Mouse (Mus musculus) induced T-regulatory cell, adult 2 months (primary cell): ENCODE data around the gene Olfr330.
"Not testable (repeated sequence)": the region's sequence is repeated elsewhere in the genome, so short reads cannot be mapped to it uniquely, and the experiment has no call there.

Experiments used
- DNase-seq: peaks from one replicate; pipeline ENCODE4 v3.0.0-alpha.2; 2012; ENCODE audit warnings: low read depth

Gene Olfr330

GRCm38 (mm10) chr11:58534736-58535135 lies at the start of gene Olfr330:
Gene Olfr330, minus strand, starts transcription at chr11:58534836.
- not testable (repeated sequence) for DNase-seq

GRCm38 (mm10) chr11:58578636-58579035 lies 44.0 kb upstream of the Olfr330 start:
- DNase-seq = no peak

GRCm38 (mm10) chr11:58577430-58577829 lies 42.8 kb upstream of the Olfr330 start, which contains the start of gene Olfr325:
Gene Olfr325, plus strand, starts transcription at chr11:58577730.
- DNase-seq = no peak

- DNase-seq = no peak
Measured at GRCm38 (mm10) chr11:58570405-58570804, 35.8 kb upstream of the Olfr330 start, which contains the start of gene Olfr224. Gene Olfr224, minus strand, starts transcription at chr11:58570553.

GRCm38 (mm10) chr11:58555536-58555935 lies 20.9 kb upstream of the Olfr330 start, which contains the start of gene Olfr328:
Gene Olfr328, minus strand, starts transcription at chr11:58555636.
- no peak for DNase-seq

GRCm38 (mm10) chr11:58546322-58546721 lies 11.7 kb upstream of the Olfr330 start, which contains the start of gene Olfr329-ps:
Gene Olfr329-ps, minus strand, starts transcription at chr11:58546422.
- DNase-seq = no peak

- DNase-seq = not testable (repeated sequence)
Measured at GRCm38 (mm10) chr11:58519756-58520155, 14.9 kb downstream of the Olfr330 start.

GRCm38 (mm10) chr11:58518916-58519315 lies 15.7 kb downstream of the Olfr330 start:
- DNase-seq = not testable (repeated sequence)

- DNase-seq = not testable (repeated sequence)
Measured at GRCm38 (mm10) chr11:58509058-58509457, 25.6 kb downstream of the Olfr330 start.

- not testable (repeated sequence) for DNase-seq
Measured at GRCm38 (mm10) chr11:58502472-58502871, 32.2 kb downstream of the Olfr330 start, which contains the start of gene Olfr331. Gene Olfr331, minus strand, starts transcription at chr11:58502572.

- peak; percentile 4 for DNase-seq
Measured at GRCm38 (mm10) chr11:58499290-58499689, 35.3 kb downstream of the Olfr330 start.

- no peak for DNase-seq
Measured at GRCm38 (mm10) chr11:58498761-58499160, 35.9 kb downstream of the Olfr330 start.

GRCm38 (mm10) chr11:58492455-58492854 lies 42.2 kb downstream of the Olfr330 start, which contains the start of gene Olfr332:
Gene Olfr332, minus strand, starts transcription at chr11:58492555.
- no peak for DNase-seq
